Mouse (Mus musculus) cerebellum, adult 18-20 months (tissue): ENCODE data around the gene Cap2.

ENCODE experiments used
- DNase-seq, 2 experiments: peaks; one replicate each; pipeline ENCODE4 v3.0.0; 2021

Gene Cap2

GRCm38 (mm10) chr13:46640608-46641468, 139.2 kb downstream of the Cap2 start:
- DNase-seq = no peak

- peak in 1 of 2 experiments; percentile 15 for DNase-seq
These were observed 140.7 kb downstream of the Cap2 start for GRCm38 (mm10) chr13:46642318-46642717.

GRCm38 (mm10) chr13:46644175-46644574, 142.5 kb downstream of the Cap2 start:
- no peak for DNase-seq

- no peak for DNase-seq
These were observed 143.8 kb downstream of the Cap2 start for GRCm38 (mm10) chr13:46645476-46645875.

GRCm38 (mm10) chr13:46651853-46652252, 150.2 kb downstream of the Cap2 start:
- no peak for DNase-seq

GRCm38 (mm10) chr13:46652671-46653070, 151.0 kb downstream of the Cap2 start:
- DNase-seq = no peak

GRCm38 (mm10) chr13:46653671-46654070, 152.0 kb downstream of the Cap2 start:
- no peak for DNase-seq

GRCm38 (mm10) chr13:46654566-46654965, 152.9 kb downstream of the Cap2 start:
- no peak for DNase-seq

- DNase-seq = no peak
These were observed 157.6 kb downstream of the Cap2 start for GRCm38 (mm10) chr13:46659211-46659610.

GRCm38 (mm10) chr13:46663461-46663964, 161.9 kb downstream of the Cap2 start:
- no peak for DNase-seq

- peak; percentile 83 to 95 for DNase-seq
These were observed 167.5 kb downstream of the Cap2 start, which contains the start of gene Fam8a1 for GRCm38 (mm10) chr13:46669048-46669619. Fam8a1 (plus strand) TSS chr13:46669522.

GRCm38 (mm10) chr13:46669620-46670271, 168.1 kb downstream of the Cap2 start:
- peak in 1 of 2 experiments; percentile 16 for DNase-seq

- no peak for DNase-seq
These were observed 168.9 kb downstream of the Cap2 start for GRCm38 (mm10) chr13:46670514-46670913.

GRCm38 (mm10) chr13:46674601-46675000, 173.0 kb downstream of the Cap2 start:
- peak; percentile 59 for DNase-seq

- no peak for DNase-seq
These were observed 176.1 kb downstream of the Cap2 start for GRCm38 (mm10) chr13:46677721-46678120.

- peak; percentile 48 to 65 for DNase-seq
These were observed 181.3 kb downstream of the Cap2 start for GRCm38 (mm10) chr13:46682921-46683320.

GRCm38 (mm10) chr13:46683370-46683769, 181.7 kb downstream of the Cap2 start:
- no peak for DNase-seq

- DNase-seq = no peak
These were observed 189.1 kb downstream of the Cap2 start for GRCm38 (mm10) chr13:46690559-46691241.

GRCm38 (mm10) chr13:46695296-46695908, 193.8 kb downstream of the Cap2 start:
- DNase-seq = no peak

GRCm38 (mm10) chr13:46695932-46696331, 194.3 kb downstream of the Cap2 start:
- no peak for DNase-seq

- no peak for DNase-seq
These were observed 195.1 kb downstream of the Cap2 start for GRCm38 (mm10) chr13:46696788-46697187.

GRCm38 (mm10) chr13:46699372-46699771, 197.7 kb downstream of the Cap2 start:
- DNase-seq = no peak
